Mouse (Mus musculus): ENCODE results near the gene Mfap5.
"Not testable (repeated sequence)": the region's sequence is repeated elsewhere in the genome, so short reads cannot be mapped to it uniquely, and the experiment has no call there.

Gene Mfap5

DNA sequence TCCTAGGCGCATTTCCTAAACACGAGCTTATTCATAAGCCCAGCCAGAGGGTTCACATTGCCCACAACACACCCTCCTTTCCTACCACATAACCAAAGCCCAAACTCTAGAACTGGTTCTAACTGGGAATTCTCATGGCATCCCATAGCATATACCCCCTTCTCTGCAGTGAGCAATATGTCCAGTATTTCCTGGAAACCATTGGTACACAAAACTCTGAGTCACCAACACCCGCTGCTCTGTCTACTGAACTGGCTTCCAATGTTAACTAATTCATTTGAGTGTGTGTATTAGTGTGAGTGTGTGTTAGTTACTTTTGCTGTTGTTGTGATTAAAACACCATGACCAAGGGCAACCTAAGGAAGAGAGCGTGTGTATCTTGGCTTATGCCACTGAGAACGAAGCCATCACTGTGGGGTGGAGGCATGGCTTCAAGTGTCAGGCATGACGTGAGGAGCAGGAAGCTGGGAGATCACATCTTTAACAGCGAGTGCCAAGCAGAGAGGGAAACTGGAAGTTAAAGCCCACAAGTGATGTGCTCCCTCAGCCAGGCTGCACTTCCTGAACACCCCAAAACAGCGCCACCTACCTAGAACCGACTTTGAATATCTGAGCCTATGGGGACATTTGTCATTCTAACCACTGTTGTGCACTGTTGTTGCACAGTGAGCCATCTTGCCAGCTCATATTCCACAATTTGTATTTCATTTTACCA is 59.6 kb downstream of the Mfap5 start:
- no peak for DNase-seq

GRCm38 (mm10) chr6:122569113-122569512 is 63.5 kb downstream of the Mfap5 start:
- DNase-seq: no peak

DNA sequence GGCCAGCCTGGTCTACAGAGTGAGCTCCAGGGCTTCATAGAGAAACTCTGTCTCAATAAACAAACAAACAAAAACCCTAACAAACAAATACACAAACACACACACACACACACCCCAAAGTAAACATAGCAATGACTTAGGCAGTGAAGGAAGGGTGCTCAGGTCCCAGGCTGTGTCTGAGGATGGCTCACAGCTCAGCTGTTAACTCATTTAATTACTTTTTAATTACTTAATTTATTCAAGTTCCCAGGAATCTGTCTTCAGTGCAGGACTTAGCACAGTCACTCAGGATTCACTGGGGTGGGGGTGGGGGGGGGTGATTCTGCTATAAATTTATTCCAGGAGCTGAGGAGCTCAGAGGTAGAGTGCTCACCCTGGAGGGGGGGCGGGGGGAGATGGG is 64.1 kb downstream of the Mfap5 start:
- DNase-seq: no peak

DNA sequence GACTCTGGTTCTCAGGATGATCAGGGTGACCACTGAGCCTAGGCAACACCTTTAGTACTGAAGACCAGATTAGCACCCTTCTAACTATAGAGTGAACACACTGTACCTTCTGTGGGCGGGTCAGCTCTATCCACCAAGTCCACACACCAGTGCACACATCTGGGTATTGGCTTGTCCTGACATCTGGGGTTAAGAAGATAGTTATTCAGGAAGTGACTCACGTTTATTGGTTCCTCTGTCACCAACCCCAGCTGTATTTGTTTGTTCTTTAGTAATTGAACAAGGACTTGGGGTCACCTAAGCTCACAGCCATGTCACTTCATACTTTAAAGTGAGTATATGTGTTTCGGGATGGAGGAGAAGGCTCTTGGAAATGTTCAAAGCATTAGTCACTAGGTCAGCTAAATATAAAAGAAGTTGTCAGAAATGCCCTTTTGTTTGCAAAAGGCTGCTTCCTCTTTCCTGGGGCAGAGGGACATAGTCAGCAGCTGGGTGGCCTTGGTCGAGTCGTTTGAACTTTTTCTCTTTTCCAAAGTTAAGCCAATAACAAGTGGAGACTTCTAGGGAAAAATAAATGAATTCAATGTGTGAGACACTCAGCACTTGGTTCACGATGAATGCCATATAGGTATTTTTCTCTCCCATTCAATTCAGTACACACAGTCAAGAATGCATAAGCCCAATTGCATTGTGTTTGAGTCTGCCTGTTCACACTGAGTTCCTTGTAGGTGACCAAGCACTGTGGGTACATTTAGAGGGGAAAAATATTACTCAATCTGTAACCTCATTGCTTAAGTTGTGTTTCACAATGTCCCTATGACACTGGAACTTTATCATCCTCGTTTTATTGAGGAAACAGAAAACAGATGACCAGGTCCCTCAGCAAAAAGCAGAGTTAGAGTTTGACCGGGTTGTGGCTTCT is 65.3 kb downstream of the Mfap5 start:
- no peak for DNase-seq

GRCm38 (mm10) chr6:122571617-122571959 is 65.9 kb downstream of the Mfap5 start:
- no peak for DNase-seq

DNA sequence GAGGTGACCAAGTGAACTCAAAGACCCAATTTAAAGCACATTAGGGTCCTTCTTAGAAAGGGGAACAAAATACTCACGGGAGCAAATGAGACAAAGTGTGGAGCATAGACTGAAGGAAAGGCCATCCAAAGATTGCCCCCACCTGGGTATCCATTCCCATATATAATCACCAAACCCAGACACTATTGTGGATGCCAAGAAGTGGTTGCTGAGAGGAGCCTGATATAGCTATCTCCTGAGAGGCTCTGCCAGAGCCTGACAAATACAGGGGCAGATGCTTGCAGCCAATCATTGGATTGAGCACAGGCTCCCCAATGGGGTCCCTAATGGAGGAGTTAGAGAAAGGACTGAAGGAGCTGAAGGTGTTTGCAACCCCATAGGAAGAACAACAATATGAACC is 69.4 kb downstream of the Mfap5 start:
- not testable (repeated sequence) for DNase-seq

GRCm38 (mm10) chr6:122577030-122577429 is 71.4 kb downstream of the Mfap5 start:
- no peak for DNase-seq

Measured in kidney, adult 8-10 months (tissue).